Mouse (Mus musculus) liver, adult 2 months (tissue): ENCODE results near the gene Myh3. TPM values are rescaled to one million over a fixed set of nuclear protein-coding genes. Genes with fewer than 3 reads are reported as not detected.
A peak's percentile ranks its signal among the peaks of the same experiment; 100 is the strongest.

Source experiments
- DNase-seq: peaks from one replicate; pipeline ENCODE4 v3.0.0-alpha.2; 2011; ENCODE audit warnings: low read depth, low spot score; ENCODE audit errors: extremely low read depth
- H3K27ac ChIP-seq: fragments of 200-500 bp; replicated peaks from 2 replicates; pipeline ENCODE4 v1.5.1; 2012; ENCODE audit warnings: low read depth, mild to moderate bottlenecking, control low read depth, inconsistent platforms, low read length; ENCODE audit not compliant: insufficient read depth
- H3K27me3 ChIP-seq: fragments of 200-500 bp; 2 replicates; pipeline ENCODE4 v1.6.1; 2012; ENCODE audit warnings: mild to moderate bottlenecking, moderate library complexity, low read length, inconsistent platforms; ENCODE audit not compliant: control insufficient read depth, insufficient read depth
- H3K36me3 ChIP-seq: fragments of 200-500 bp; 2 replicates; pipeline ENCODE4 v1.6.1; 2012; ENCODE audit warnings: low read length, inconsistent platforms; ENCODE audit not compliant: control insufficient read depth, insufficient read depth
- H3K4me1 ChIP-seq: fragments of 200-500 bp; 2 replicates; pipeline ENCODE4 v1.6.1; 2011; ENCODE audit warnings: low read length; ENCODE audit not compliant: control insufficient read depth, insufficient read depth
- H3K4me3 ChIP-seq: fragments of 200-500 bp; 2 replicates; pipeline ENCODE4 v1.5.1; 2011; ENCODE audit warnings: low read depth, mild to moderate bottlenecking, control low read depth, low read length, moderate library complexity; ENCODE audit not compliant: insufficient read depth
- H3K79me2 ChIP-seq: fragments of 200-500 bp; 2 replicates; pipeline ENCODE4 v1.6.1; 2012; ENCODE audit warnings: inconsistent platforms, mild to moderate bottlenecking, low read length, moderate library complexity; ENCODE audit not compliant: control insufficient read depth, insufficient read depth
- H3K9ac ChIP-seq: fragments of 200-500 bp; 2 replicates; pipeline ENCODE4 v1.6.1; 2012; ENCODE audit warnings: low read depth, mild to moderate bottlenecking, control low read depth, inconsistent platforms, low read length
- CTCF ChIP-seq: fragments of 200-500 bp; IDR thresholded peaks from 2 replicates; pipeline ENCODE4 v1.5.1; 2011; ENCODE audit warnings: low read depth, low read length, control low read depth
- POLR2A ChIP-seq: fragments of 200-500 bp; IDR thresholded peaks from 2 replicates; pipeline ENCODE4 v1.6.1; 2011; ENCODE audit warnings: low read length, control low read depth; ENCODE audit not compliant: insufficient read depth; ENCODE audit errors: extremely low read depth
- WGBS: fragments of 180-500 bp; shearing (Covaris S2); methylation state at CpG from one replicate; pipeline ENCODE4 v1.1.7; 2018; 5-methylcytosine and 5-hydroxymethylcytosine counted together
- polyA plus RNA-seq: library from polyadenylated mRNA; depleted of rRNA; stranded (reverse); fragments of >200 nt; gene quantifications from 2 replicates; pipeline ENCODE4 v1.2.3, GENCODE M21; 2012
- total RNA-seq: library from RNA; depleted of rRNA; stranded (reverse); fragments of >200 nt; gene quantifications from 2 replicates; pipeline ENCODE4 v1.2.3, GENCODE M21; 2014

Myh3 gene
- total and polyA plus RNA-seq, 2 experiments, result not detected

- Histone ChIP-seq H3K27me3 (no peaks in the 10 kb centered on the region), H3K9ac (no peak overlapping the region), H3K79me2 (no peaks in the 10 kb centered on the region), H3K4me3 (no peak overlapping the region), H3K36me3 (no peaks in the 10 kb centered on the region), H3K4me1 (no peaks in the 10 kb centered on the region), H3K27ac (no peak overlapping the region)
- TF ChIP-seq CTCF (no peak), POLR2A (no peak)
- DNase-seq, result peak; percentile 71
- 55% methylated on average over 4 of the region's 4 CpGs for WGBS
Measured at GRCm38 (mm10) chr11:67142047-67142446, 63.9 kb downstream of the Myh3 start.

GRCm38 (mm10) chr11:67143065-67143464 lies 65.0 kb downstream of the Myh3 start:
- no peak for DNase-seq
- Histone ChIP-seq H3K79me2 (no peaks in the 10 kb centered on the region), H3K9ac (no peak overlapping the region), H3K4me1 (no peaks in the 10 kb centered on the region), H3K36me3 (no peaks in the 10 kb centered on the region), H3K27me3 (no peaks in the 10 kb centered on the region), H3K27ac (no peak overlapping the region), H3K4me3 (no peak overlapping the region)
- TF ChIP-seq CTCF (no peak), POLR2A (no peak)
- WGBS, result 85% methylated on average over 5 of the region's 5 CpGs

- Histone ChIP-seq H3K27ac (no peak overlapping the region), H3K79me2 (no peaks in the 10 kb centered on the region), H3K4me1 (no peaks in the 10 kb centered on the region), H3K4me3 (no peak overlapping the region), H3K36me3 (no peaks in the 10 kb centered on the region), H3K27me3 (no peaks in the 10 kb centered on the region), H3K9ac (no peak overlapping the region)
- no peak for DNase-seq
- WGBS, result 95% methylated on average over 4 of the region's 4 CpGs
- no peak for TF ChIP-seq CTCF
- TF ChIP-seq POLR2A, result no peak
Measured at GRCm38 (mm10) chr11:67143863-67144498, 65.9 kb downstream of the Myh3 start.

GRCm38 (mm10) chr11:67144559-67145265 lies 66.6 kb downstream of the Myh3 start:
- H3K36me3 ChIP-seq, result no peaks in the 10 kb centered on the region
- H3K9ac ChIP-seq, result no peak overlapping the region
- TF ChIP-seq CTCF, result no peak
- no peak for TF ChIP-seq POLR2A
- H3K27me3 ChIP-seq, result no peaks in the 10 kb centered on the region
- 73% methylated on average over 6 of the region's 6 CpGs for WGBS
- H3K79me2 ChIP-seq, result no peaks in the 10 kb centered on the region
- H3K4me1 ChIP-seq, result no peaks in the 10 kb centered on the region
- DNase-seq, result no peak
- no peak overlapping the region for H3K27ac ChIP-seq
- no peak overlapping the region for H3K4me3 ChIP-seq

- 81% methylated on average over 5 of the region's 5 CpGs for WGBS
- DNase-seq, result no peak
- no peak overlapping the region for H3K27ac ChIP-seq
- no peaks in the 10 kb centered on the region for H3K79me2 ChIP-seq
- TF ChIP-seq POLR2A (no peak), CTCF (no peak)
- no peaks in the 10 kb centered on the region for H3K36me3 ChIP-seq
- H3K27me3 ChIP-seq, result no peaks in the 10 kb centered on the region
- H3K9ac ChIP-seq, result no peak overlapping the region
- H3K4me3 ChIP-seq, result no peak overlapping the region
- no peaks in the 10 kb centered on the region for H3K4me1 ChIP-seq
Measured at GRCm38 (mm10) chr11:67145482-67146408, 67.6 kb downstream of the Myh3 start.
